In the genomic region with DNA sequence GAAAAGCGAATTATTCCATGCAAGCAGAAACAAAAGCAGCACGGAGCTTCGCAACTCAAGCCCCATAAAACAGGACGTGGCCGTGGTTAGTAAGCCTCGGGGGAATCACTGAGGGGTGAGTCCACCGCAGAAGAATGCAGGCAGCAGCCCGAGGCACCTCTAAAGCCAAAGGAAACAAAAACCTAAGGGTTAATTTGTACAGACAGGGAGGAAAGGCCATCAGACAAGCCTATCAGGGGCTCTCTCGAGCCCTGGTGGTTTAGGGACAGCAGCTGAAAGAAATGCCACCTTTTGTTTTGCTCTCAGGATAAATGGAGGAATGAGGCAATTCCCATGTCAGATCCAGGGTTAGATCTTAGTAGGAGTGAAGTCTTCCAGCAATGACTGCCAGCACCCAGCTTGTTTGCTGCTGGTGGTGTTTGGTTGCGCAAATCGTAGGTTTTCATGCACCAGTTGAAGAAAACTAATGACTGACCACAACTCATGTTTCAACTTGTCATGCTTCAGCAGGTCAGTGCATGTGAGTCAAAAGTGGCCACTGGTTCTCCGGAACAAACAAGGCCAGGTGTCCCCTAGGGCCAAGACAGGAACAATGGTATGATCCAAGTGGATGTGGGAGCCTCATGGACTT, we compare ENCODE assay signal across 7 mouse cellular contexts.
DNase-seq lines count a peak whose midpoint lies in the region; ATAC-seq and TF ChIP-seq lines count a peak whose summit lies in the region.

No protein-coding gene starts in this region.

- peak overlapping the region; percentile 27; the same call in 1 of the 2 replicates for H3K9ac ChIP-seq in heart, embryonic 14.5 days (ENCODE audit: low read length)
- peak overlapping the region; percentile 52; the same call in 1 of the 2 replicates for H3K9ac ChIP-seq in limb, embryonic 13.5 days

- H3ac ChIP-seq in C2C12 (ENCODE audit: control insufficient read depth, insufficient read length, low read depth), result no peak overlapping the region

- 36% methylated on average over 12 of the region's 12 CpGs for WGBS in heart, embryonic 14.5 days
- WGBS in limb, embryonic 13.5 days, result 19% methylated on average over 12 of the region's 12 CpGs

- no peak overlapping the region for H3K4me3 ChIP-seq in C2C12 (ENCODE audit: insufficient read depth, poor library complexity, severe bottlenecking)
- H3K4me3 ChIP-seq in heart, embryonic 14.5 days (ENCODE audit: control insufficient read depth in 1 of 2, insufficient read depth in 1 of 2, low read depth in 1 of 2, low read length in 2 of 2), result no peak overlapping the region
- no peak overlapping the region for H3K4me3 ChIP-seq in limb, embryonic 13.5 days

- peaks cover 2 to 8% of the 10 kb centered on the region in 2 experiments; a peak in 1 of 4 replicates for H3K4me1 ChIP-seq in heart, embryonic 14.5 days (ENCODE audit: control insufficient read depth in 2 of 2, insufficient read depth in 2 of 2, low read length in 2 of 2)
- H3K4me1 ChIP-seq in limb, embryonic 13.5 days, result peaks cover 40% of the 10 kb centered on the region

- peak; percentile 37 for DNase-seq in embryo, embryonic 9.5 days (ENCODE audit: extremely low spot score)
- DNase-seq in left cerebral cortex, postnatal 36 days (ENCODE audit: low spot score in 2 of 2), result no peak
- DNase-seq in cerebellum, adult 9-10 months, result no peak
- DNase-seq in MN1 (ENCODE audit: low spot score), result no peak

- H3K27ac ChIP-seq in heart, embryonic 14.5 days (replicated peaks in 1 of 2; ENCODE audit: control insufficient read depth in 1 of 2, insufficient read depth in 1 of 2, low read depth in 2 of 2, low read length in 2 of 2), result no peak overlapping the region
- H3K27ac ChIP-seq in limb, embryonic 13.5 days, result peak overlapping the region; percentile 90

- no peak for ATAC-seq in heart, embryonic 14.5 days (ENCODE audit: insufficient number of reproducible peaks, insufficient read depth, low FRiP score, low read depth)
- no peak; the same call in 1 of the 2 replicates for ATAC-seq in limb, embryonic 13.5 days (ENCODE audit: low FRiP score, low read depth)

- H3K27me3 ChIP-seq in C2C12 (ENCODE audit: control insufficient read depth, insufficient read depth, insufficient read length), result no peaks in the 10 kb centered on the region
- no peaks in the 10 kb centered on the region for H3K27me3 ChIP-seq in heart, embryonic 14.5 days (ENCODE audit: control insufficient read depth, insufficient read depth, low read length)
- H3K27me3 ChIP-seq in limb, embryonic 13.5 days, result no peaks in the 10 kb centered on the region

- H3K79me2 ChIP-seq in C2C12 (ENCODE audit: control insufficient read depth, insufficient read depth), result no peaks in the 10 kb centered on the region

- peak overlapping the region; percentile 22 for H3K4me2 ChIP-seq in heart, embryonic 14.5 days (ENCODE audit: low read length)
- H3K4me2 ChIP-seq in limb, embryonic 13.5 days (replicated peaks), result peak overlapping the region; percentile 38

- H3K9me3 ChIP-seq in heart, embryonic 14.5 days (ENCODE audit: control insufficient read depth, low read length), result no peaks in the 10 kb centered on the region
- peaks cover under 1% of the 10 kb centered on the region; the same call in 1 of the 2 replicates for H3K9me3 ChIP-seq in limb, embryonic 13.5 days

- intact Hi-C loops in left cerebral cortex, postnatal 36 days (cut with DNase I), result no loop called here

- no peaks in the 10 kb centered on the region for H3K79me3 ChIP-seq in C2C12 (ENCODE audit: low read depth)

- no peak for TF ChIP-seq CTCF in C2C12 (IDR thresholded peaks at IDR 0.05; ENCODE audit: control insufficient read depth, insufficient read depth, insufficient read length)

- H3K36me3 ChIP-seq in C2C12 (ENCODE audit: control insufficient read depth, insufficient read depth), result no peaks in the 10 kb centered on the region
- H3K36me3 ChIP-seq in heart, embryonic 14.5 days (ENCODE audit: control insufficient read depth, insufficient read depth, low read length), result no peaks in the 10 kb centered on the region
- no peaks in the 10 kb centered on the region for H3K36me3 ChIP-seq in limb, embryonic 13.5 days

TF ChIP-seq in C2C12, 6 proteins besides CTCF, POLR2A, EP300 and RAD21:
- TF ChIP-seq USF1 (IDR thresholded peaks at IDR 0.05; ENCODE audit: low read depth) (no peak), MYOG (IDR thresholded peaks at IDR 0.05; ENCODE audit: control insufficient read depth, extremely low read depth, insufficient read length) (no peak), FOSL1 (IDR thresholded peaks at IDR 0.05; ENCODE audit: insufficient read depth, low read length, poor library complexity, severe bottlenecking) (peak; percentile 44), MYOD1 (IDR thresholded peaks at IDR 0.05; ENCODE audit: control insufficient read depth, insufficient read length, low read depth) (peak; percentile 84), MAX (IDR thresholded peaks at IDR 0.05) (peak; percentile 77), CEBPB (IDR thresholded peaks at IDR 0.05; ENCODE audit: low read depth) (peak; percentile 96)
